Mouse (Mus musculus): ENCODE results near the gene Ubl5. TPM values are rescaled to one million over a fixed set of nuclear protein-coding genes. Genes with fewer than 3 reads are reported as not detected.
"Not testable (repeated sequence)": the region's sequence is repeated elsewhere in the genome, so short reads cannot be mapped to it uniquely, and the experiment has no call there.

Ubl5 gene
- polyA plus RNA-seq, 1 experiment from 2014 or later: 346 TPM

GRCm38 (mm10) chr9:20680378-20680958 is 37.8 kb downstream of the Ubl5 start:
- Histone ChIP-seq H3K27ac (ENCODE audit: low read depth) (no peak overlapping the region), H3K36me3 (ENCODE audit: control insufficient read depth, insufficient read depth, low read length) (no peaks in the 10 kb centered on the region), H3K4me2 (ENCODE audit: low read length) (no peak overlapping the region), H3K27me3 (replicated peaks; ENCODE audit: control insufficient read depth, insufficient read depth, low read length) (no peaks in the 10 kb centered on the region), H3K9ac (ENCODE audit: low read length) (no peak overlapping the region), H3K4me1 (replicated peaks; ENCODE audit: control insufficient read depth, insufficient read depth, low read length) (no peaks in the 10 kb centered on the region), H3K4me3 (ENCODE audit: low read depth, low read length) (no peak overlapping the region), H3K9me3 (ENCODE audit: control insufficient read depth, low read length) (no peaks in the 10 kb centered on the region)
- DNase-seq (ENCODE audit: low spot score) (no peak), ATAC-seq (replicated peaks; ENCODE audit: low FRiP score, low TSS enrichment, low read depth) (no peak)
- 82% methylated on average over 9 of the region's 9 CpGs for WGBS

GRCm38 (mm10) chr9:20681546-20682388 is 39.1 kb downstream of the Ubl5 start:
- ATAC-seq (replicated peaks; ENCODE audit: low FRiP score, low TSS enrichment, low read depth): no peak
- H3K4me1 ChIP-seq (replicated peaks; ENCODE audit: control insufficient read depth, insufficient read depth, low read length): no peaks in the 10 kb centered on the region
- no peak overlapping the region for H3K4me3 ChIP-seq (ENCODE audit: low read depth, low read length)
- WGBS: 63% methylated on average over 6 of the region's 7 CpGs
- H3K36me3 ChIP-seq (ENCODE audit: control insufficient read depth, insufficient read depth, low read length): no peaks in the 10 kb centered on the region
- H3K9ac ChIP-seq (ENCODE audit: low read length): no peak overlapping the region
- no peak overlapping the region for H3K4me2 ChIP-seq (ENCODE audit: low read length)
- H3K27ac ChIP-seq (ENCODE audit: low read depth): no peak overlapping the region
- no peaks in the 10 kb centered on the region for H3K9me3 ChIP-seq (ENCODE audit: control insufficient read depth, low read length)
- no peaks in the 10 kb centered on the region for H3K27me3 ChIP-seq (replicated peaks; ENCODE audit: control insufficient read depth, insufficient read depth, low read length)
- no peak for DNase-seq (ENCODE audit: low spot score)

- Histone ChIP-seq H3K27ac (ENCODE audit: low read depth) (no peak overlapping the region), H3K9ac (ENCODE audit: low read length) (no peak overlapping the region), H3K27me3 (replicated peaks; ENCODE audit: control insufficient read depth, insufficient read depth, low read length) (no peaks in the 10 kb centered on the region), H3K36me3 (ENCODE audit: control insufficient read depth, insufficient read depth, low read length) (no peaks in the 10 kb centered on the region), H3K4me1 (replicated peaks; ENCODE audit: control insufficient read depth, insufficient read depth, low read length) (no peaks in the 10 kb centered on the region), H3K4me2 (ENCODE audit: low read length) (no peak overlapping the region), H3K4me3 (ENCODE audit: low read depth, low read length) (no peak overlapping the region), H3K9me3 (ENCODE audit: control insufficient read depth, low read length) (no peaks in the 10 kb centered on the region)
- ATAC-seq (replicated peaks; ENCODE audit: low FRiP score, low TSS enrichment, low read depth): no peak
- 74% methylated on average over 2 of the region's 2 CpGs for WGBS
- DNase-seq (ENCODE audit: low spot score): no peak
Measured at GRCm38 (mm10) chr9:20682389-20682722, 39.7 kb downstream of the Ubl5 start.

GRCm38 (mm10) chr9:20685081-20685861 is 42.6 kb downstream of the Ubl5 start:
- no peaks in the 10 kb centered on the region for H3K9me3 ChIP-seq (ENCODE audit: control insufficient read depth, low read length)
- no peak overlapping the region for H3K4me3 ChIP-seq (ENCODE audit: low read depth, low read length)
- no peak for ATAC-seq (replicated peaks; ENCODE audit: low FRiP score, low TSS enrichment, low read depth)
- H3K27ac ChIP-seq (ENCODE audit: low read depth): no peak overlapping the region
- H3K4me1 ChIP-seq (replicated peaks; ENCODE audit: control insufficient read depth, insufficient read depth, low read length): no peaks in the 10 kb centered on the region
- no peak overlapping the region for H3K9ac ChIP-seq (ENCODE audit: low read length)
- no peaks in the 10 kb centered on the region for H3K27me3 ChIP-seq (replicated peaks; ENCODE audit: control insufficient read depth, insufficient read depth, low read length)
- WGBS: 52% methylated on average over 16 of the region's 17 CpGs
- no peak overlapping the region for H3K4me2 ChIP-seq (ENCODE audit: low read length)
- DNase-seq (ENCODE audit: low spot score): no peak
- no peaks in the 10 kb centered on the region for H3K36me3 ChIP-seq (ENCODE audit: control insufficient read depth, insufficient read depth, low read length)

- ATAC-seq (replicated peaks; ENCODE audit: low FRiP score, low TSS enrichment, low read depth): no peak
- H3K4me2 ChIP-seq (ENCODE audit: low read length): no peak overlapping the region
- 60% methylated on average over 1 of the region's 1 CpGs for WGBS
- no peak overlapping the region for H3K9ac ChIP-seq (ENCODE audit: low read length)
- no peaks in the 10 kb centered on the region for H3K4me1 ChIP-seq (replicated peaks; ENCODE audit: control insufficient read depth, insufficient read depth, low read length)
- no peak for DNase-seq (ENCODE audit: low spot score)
- H3K9me3 ChIP-seq (ENCODE audit: control insufficient read depth, low read length): no peaks in the 10 kb centered on the region
- no peak overlapping the region for H3K4me3 ChIP-seq (ENCODE audit: low read depth, low read length)
- peaks cover 3% of the 10 kb centered on the region for H3K27me3 ChIP-seq (replicated peaks; ENCODE audit: control insufficient read depth, insufficient read depth, low read length)
- no peaks in the 10 kb centered on the region for H3K36me3 ChIP-seq (ENCODE audit: control insufficient read depth, insufficient read depth, low read length)
- no peak overlapping the region for H3K27ac ChIP-seq (ENCODE audit: low read depth)
Measured at GRCm38 (mm10) chr9:20689403-20689802, 46.7 kb downstream of the Ubl5 start.

- Histone ChIP-seq H3K9ac (ENCODE audit: low read length) (no peak overlapping the region), H3K4me1 (replicated peaks; ENCODE audit: control insufficient read depth, insufficient read depth, low read length) (no peaks in the 10 kb centered on the region), H3K36me3 (ENCODE audit: control insufficient read depth, insufficient read depth, low read length) (no peaks in the 10 kb centered on the region), H3K27me3 (replicated peaks; ENCODE audit: control insufficient read depth, insufficient read depth, low read length) (peaks cover 5% of the 10 kb centered on the region), H3K4me3 (ENCODE audit: low read depth, low read length) (no peak overlapping the region), H3K27ac (ENCODE audit: low read depth) (no peak overlapping the region), H3K4me2 (ENCODE audit: low read length) (no peak overlapping the region), H3K9me3 (ENCODE audit: control insufficient read depth, low read length) (no peaks in the 10 kb centered on the region)
- no peak for DNase-seq (ENCODE audit: low spot score)
- WGBS: 2% methylated on average over 4 of the region's 4 CpGs
- ATAC-seq (replicated peaks; ENCODE audit: low FRiP score, low TSS enrichment, low read depth): no peak
Measured at GRCm38 (mm10) chr9:20689913-20690312, 47.2 kb downstream of the Ubl5 start.

GRCm38 (mm10) chr9:20690449-20690848 is 47.8 kb downstream of the Ubl5 start:
- H3K27me3 ChIP-seq (replicated peaks; ENCODE audit: control insufficient read depth, insufficient read depth, low read length); H3K4me2 ChIP-seq (ENCODE audit: low read length); H3K9ac ChIP-seq (ENCODE audit: low read length); H3K4me3 ChIP-seq (ENCODE audit: low read depth, low read length); DNase-seq (ENCODE audit: low spot score); H3K36me3 ChIP-seq (ENCODE audit: control insufficient read depth, insufficient read depth, low read length); ATAC-seq (replicated peaks; ENCODE audit: low FRiP score, low TSS enrichment, low read depth); H3K4me1 ChIP-seq (replicated peaks; ENCODE audit: control insufficient read depth, insufficient read depth, low read length); H3K27ac ChIP-seq (ENCODE audit: low read depth); H3K9me3 ChIP-seq (ENCODE audit: control insufficient read depth, low read length): not testable (repeated sequence)
- WGBS: 87% methylated on average over 2 of the region's 2 CpGs

- DNase-seq (ENCODE audit: low spot score): no peak
- H3K27ac ChIP-seq (ENCODE audit: low read depth): no peak overlapping the region
- no peak overlapping the region for H3K4me2 ChIP-seq (ENCODE audit: low read length)
- no peaks in the 10 kb centered on the region for H3K36me3 ChIP-seq (ENCODE audit: control insufficient read depth, insufficient read depth, low read length)
- no peak overlapping the region for H3K4me3 ChIP-seq (ENCODE audit: low read depth, low read length)
- no peak for ATAC-seq (replicated peaks; ENCODE audit: low FRiP score, low TSS enrichment, low read depth)
- H3K27me3 ChIP-seq (replicated peaks; ENCODE audit: control insufficient read depth, insufficient read depth, low read length): peaks cover 12% of the 10 kb centered on the region
- H3K9me3 ChIP-seq (ENCODE audit: control insufficient read depth, low read length): no peaks in the 10 kb centered on the region
- 89% methylated on average over 3 of the region's 3 CpGs for WGBS
- H3K9ac ChIP-seq (ENCODE audit: low read length): no peak overlapping the region
- no peaks in the 10 kb centered on the region for H3K4me1 ChIP-seq (replicated peaks; ENCODE audit: control insufficient read depth, insufficient read depth, low read length)
Measured at GRCm38 (mm10) chr9:20692863-20693262, 50.2 kb downstream of the Ubl5 start.
